Mouse (Mus musculus) CD4-positive helper T cell, adult 2 months (primary cell): ENCODE results near the gene Vps53.

ENCODE experiments used
- DNase-seq: peaks from one replicate; pipeline ENCODE4 v3.0.0-alpha.2; 2012; ENCODE audit warnings: low read depth, missing footprints, low spot score

Vps53 gene

DNA sequence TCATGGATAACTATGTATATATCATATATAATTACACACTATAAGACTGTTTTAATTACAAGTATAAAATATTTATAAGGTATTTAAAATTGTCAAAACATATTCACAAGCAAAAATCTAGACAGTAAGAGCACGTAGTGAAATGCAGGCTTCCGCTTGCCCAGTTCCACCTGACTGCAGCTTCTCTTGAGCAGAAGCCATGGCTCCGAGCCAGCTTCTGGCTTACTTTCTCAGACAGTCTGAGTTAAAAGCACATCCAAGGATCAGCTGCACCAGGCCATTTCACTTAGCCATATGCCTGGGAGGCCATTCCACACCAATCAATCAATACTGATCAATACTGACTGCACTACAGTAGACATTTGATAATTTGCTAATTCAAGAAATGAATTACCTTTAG lies 10.5 kb downstream of the Vps53 start:
- DNase-seq: no peak

DNA sequence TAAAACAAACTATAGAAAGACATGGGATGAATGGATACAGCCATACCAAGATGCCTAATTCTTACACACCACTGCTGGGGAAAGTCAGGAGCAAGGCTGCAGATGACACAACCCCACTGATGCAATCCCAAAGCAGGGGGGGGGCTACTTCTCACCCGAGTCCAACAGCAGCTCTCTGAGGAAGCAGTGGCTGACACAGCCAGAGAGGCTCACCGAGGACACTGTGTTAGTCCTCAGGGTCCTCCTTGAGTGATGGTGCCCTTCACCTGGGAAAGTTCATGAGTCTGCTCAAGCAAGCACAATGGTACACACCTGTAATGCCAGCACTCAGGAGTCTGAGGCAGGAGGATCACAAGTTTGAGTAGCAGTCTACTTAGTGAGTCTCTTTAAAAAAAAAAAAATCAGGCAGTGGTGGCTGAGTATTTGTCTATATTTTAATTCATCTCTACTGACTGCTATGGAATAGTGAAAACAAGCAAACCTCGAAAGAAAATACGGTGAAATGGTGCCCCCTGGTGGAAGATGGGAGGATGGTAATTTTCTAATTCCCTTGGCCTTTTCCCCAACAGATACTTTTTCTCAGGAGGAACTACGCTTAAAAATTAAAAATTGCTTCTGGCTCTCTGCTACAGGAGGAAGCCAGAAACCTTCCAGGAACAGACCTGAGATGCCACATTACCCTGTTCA lies 12.2 kb downstream of the Vps53 start:
- peak; percentile 67 for DNase-seq

DNA sequence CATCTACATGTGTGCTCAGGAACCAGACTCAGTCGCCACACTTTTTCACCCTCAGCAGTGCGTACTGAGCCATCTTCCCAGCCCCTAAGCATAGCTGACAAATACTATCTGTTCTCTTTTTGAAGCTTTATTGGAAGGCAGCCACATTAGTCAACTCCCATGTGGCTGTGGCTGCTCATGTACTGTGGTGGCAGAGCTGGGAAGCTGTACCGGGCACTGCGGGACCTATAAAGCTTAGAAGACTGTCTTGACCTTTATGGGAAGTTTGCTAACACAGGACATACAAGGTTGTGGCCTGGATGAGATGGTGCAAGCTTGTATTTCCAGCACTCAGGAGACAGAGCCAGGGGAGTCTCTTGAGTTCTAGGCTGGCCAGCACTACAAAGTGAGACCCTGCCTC lies 12.8 kb downstream of the Vps53 start:
- no peak for DNase-seq

DNA sequence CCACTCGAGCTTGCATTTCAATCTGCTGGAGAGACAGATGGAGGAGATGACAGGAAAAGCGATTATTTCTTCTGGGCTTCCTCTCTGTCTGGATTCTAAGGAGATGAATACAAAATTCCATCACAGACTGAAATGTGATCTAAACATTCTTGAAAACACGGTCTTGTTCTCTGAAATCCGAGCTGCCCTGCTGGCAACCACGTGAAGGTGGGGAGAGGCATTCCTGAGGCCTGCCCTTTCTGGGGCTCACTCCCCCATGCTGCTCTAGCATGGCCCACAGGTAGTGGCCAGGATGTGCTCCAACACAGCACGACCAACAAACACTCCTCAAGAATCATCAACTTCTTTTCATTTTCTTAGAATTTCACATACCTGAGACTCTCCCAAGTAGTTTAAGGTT lies 19.2 kb downstream of the Vps53 start:
- no peak for DNase-seq

DNA sequence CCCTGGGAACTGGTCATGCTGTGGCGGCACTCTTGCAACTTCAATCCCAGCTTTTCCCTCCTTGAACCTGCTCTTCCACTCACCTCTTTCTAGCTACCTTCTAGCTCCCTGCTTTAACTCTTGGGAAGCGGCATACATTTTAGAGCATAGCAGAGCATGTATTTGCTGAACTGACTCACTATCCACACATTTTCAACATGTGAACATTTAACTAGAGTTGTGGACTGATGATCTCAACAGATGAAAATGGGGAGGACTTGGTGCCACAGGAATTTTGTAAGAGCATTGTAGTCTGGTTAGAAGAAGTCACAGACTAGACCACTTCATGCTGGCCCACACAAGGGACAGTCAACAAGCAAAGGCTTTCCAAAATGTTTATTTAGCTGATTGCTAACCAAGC lies 21.1 kb downstream of the Vps53 start:
- DNase-seq: no peak

DNA sequence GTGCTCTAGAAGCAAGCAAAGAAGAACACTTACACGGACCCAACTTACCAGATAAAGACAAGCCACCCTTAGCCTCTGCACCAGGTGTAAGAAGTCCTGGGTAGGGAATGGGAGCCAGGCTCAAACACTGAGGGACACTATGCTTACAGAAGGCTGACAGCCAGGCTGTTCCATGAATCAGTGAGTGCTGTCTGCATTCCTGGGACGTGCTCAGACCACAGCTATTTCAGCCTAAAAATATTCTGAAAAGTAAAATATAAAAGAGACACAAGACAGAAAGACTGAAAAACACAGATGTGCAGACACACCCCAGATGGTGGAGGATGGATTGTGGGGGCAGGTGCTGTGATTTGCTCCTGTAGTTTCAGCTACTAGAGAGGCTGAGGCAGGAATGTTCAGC lies 24.6 kb downstream of the Vps53 start:
- DNase-seq: no peak

DNA sequence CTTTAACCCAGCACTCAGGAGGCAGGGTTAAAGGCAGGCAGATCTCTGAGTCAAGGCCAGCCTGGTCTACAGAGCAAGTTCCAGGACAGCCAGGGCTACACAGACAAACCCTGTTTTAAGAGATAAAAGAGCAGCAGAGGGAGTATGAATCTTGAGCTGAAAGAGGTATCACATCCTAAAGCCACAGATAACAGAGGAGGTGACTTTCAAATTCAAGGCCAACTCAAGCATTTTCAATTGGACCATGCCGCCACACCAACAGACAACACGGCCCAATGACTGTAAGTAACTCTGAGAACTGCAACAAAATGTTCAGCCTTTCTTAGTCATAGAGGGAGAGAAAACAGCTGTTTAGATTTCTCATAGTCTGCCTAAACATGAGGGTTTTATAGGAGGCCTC lies 25.2 kb downstream of the Vps53 start:
- no peak for DNase-seq

DNA sequence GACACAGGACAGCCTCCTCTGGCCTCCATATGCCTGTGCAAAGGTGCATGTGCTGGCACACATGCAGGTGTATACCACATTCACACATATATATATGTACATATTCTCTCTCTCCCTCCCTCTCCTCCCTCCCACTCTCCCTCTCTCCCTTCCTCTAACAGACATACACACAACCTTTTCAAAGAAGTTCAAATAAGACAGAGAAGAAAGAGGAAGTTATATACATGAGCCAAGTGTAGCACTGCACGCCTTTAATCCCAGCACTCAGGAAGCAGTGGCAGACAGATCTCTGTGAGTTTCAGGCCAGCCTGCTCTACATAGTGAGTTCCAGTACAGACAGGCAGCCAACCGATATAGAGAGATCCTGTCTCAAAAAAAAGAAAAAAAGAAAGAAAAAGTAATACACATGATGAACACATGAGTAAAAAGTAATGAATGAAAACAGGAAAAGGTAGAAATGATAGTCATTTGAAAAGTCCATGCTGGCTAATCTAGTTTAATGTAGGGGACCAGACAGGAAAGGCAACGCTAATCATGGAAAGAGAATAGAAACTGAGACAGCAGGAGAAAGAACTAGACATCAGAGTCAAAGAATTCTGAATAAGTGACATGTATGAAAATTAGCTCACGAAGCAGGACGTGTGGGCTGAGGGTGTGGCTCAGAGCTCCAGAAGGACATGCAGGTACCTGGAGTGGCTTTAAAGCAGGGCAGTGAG lies 26.1 kb downstream of the Vps53 start:
- DNase-seq: peak; percentile 17

DNA sequence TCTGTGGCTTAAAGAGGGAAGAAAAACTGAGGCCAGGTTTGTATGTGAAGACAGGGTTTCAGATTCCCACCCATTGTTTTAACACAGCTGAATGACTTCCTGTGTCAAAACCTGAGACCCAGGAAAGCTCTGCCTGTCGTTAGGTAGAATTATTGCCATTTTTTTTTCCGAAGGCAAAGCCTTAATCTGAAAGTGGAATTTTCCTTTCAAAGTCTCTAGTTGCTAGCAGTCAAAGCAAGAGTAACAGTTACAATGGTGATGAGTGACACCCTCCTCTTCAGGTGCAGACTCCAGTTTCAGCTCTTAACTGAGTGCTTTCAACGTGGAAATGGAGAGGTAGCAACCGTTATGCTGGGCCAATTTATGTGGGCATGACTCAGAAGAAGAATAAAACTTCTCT lies 28.5 kb downstream of the Vps53 start:
- no peak for DNase-seq

DNA sequence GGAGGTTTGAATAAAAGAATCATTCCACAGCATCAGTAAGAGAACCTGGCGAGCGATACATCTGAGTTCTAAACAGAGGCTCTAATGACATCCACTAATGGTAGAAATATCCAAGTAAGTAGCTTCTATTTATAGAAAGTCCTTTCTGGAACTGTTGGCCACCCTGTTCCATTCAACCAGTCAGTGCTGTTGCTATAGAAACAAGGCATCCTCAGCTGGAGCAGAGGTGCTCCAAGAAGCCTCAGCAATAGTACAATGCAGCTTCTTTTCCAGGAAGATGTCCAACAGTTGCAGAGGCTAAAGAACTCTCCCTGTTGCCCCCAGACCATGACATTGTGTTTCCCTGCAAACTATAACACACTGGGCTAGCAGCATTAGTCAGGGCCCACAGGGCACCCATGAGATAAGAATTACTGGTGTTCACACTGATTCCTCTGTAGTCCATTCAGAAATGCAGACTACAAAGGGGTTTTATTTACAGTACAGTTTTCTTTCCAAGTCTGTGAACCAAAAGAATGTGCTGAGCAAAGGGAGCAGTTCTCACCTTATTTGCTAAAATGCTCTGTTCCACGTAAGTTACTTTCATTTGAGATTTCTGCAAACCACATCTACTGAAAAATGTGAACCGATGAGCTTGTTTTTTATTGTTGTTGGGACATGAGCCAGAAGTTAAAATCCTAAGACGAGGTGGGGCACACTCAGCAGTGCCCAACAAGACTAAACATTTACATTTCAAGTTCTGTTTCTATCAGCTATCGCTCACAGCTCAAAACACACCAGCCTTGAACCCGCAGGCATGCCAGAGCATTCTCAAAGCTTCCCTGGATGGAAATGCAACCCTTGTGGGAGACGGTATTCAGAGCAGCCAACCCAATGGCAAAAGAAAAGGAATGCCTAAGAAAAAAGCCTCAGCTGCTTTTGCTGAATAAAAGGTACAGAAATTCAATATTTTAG lies 31.1 kb downstream of the Vps53 start:
- DNase-seq: no peak

DNA sequence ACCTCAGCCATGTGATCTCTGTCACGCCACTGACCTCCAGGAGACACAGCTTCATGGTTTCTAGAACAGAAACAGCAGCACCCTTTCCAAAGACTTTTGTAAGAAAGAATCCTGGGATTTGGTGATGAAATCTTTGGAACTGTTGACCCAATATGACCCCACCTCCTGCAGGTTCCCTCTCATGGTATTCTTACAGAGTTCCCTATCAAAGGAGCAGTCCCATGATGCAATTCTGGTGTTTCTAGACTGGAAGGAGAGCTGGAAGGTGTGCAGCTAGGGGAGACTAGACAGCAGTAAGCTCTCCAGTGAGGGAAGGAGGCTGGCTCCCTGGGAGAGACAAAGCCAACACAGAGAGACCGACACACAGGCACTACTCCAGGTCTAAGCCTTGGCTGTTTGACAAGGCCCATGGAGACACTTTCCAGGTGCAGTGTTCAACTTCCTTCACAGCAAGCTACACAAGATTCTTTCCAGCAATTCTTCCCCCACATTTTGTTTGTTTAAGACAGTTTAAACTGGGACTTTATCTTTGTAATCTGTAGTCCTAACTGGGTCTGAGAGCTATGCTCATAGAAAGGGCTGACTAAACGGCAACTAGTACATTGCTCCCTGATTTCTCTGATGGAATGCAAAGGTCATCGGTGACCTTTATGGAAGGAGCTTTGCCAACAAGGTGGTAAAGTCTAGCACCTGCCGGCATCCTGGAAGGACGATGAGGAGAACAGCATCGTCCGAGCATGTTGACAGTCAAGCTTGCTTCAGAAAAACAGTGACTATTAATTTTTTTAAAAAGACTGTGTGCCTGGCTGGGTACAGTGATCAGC lies 33.0 kb downstream of the Vps53 start:
- no peak for DNase-seq

DNA sequence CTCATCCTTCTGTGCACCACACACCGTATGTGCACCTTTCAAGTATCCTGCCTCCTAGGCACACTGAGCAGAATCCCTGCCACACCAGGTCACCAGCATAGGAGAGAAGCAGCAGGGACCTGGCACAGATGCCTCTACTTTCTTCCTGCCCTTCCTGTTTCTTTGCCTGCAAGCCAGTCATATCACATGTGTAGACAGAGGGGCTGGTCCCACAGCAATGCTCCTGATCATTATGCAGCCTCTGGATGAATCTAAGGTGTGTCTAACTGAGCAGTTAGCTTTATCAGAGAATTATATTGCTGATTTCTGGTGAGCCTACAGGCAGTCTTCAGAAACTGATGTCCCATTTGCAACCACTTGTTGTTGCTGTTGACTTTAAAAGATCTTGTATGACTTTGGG lies 34.3 kb downstream of the Vps53 start:
- DNase-seq: no peak

DNA sequence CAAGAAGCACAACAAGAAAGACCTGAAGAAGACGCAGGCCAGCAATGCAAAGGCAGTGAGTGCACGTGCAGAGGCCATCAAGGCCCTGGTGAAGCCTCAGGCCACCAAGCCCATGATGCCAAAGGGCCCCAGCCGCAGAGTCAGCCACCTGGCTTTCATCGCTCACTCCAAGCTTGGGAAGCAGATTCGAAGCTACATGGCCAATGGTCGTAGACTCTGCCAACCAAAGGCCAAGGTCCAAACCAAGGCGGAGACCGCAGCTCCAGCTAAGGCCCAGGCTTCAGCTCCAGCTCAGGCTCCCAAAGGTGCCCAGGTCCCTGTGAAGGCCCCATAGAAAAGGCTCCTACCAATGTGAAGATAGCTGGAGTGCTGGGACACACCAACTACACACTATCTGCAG lies 35.1 kb downstream of the Vps53 start:
- no peak for DNase-seq

DNA sequence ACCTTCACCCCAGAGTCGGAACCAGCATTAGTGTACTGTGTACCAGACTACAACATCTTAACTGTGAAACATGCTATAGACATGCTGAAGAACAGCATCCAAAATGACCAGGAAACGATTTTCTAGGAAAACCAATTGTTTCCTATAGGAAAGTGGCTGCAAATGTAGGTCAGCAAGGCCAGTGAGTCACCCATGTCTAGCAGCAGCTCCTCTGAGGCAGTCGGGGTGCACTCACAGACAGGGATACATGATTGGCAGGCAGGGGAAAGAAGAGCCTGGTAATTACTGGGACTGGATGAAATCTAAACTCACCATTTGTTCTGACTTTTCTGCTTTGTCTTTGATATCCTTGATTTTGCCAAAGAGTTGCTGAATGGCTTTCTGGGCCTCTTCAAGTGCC lies 41.5 kb downstream of the Vps53 start:
- DNase-seq: no peak

DNA sequence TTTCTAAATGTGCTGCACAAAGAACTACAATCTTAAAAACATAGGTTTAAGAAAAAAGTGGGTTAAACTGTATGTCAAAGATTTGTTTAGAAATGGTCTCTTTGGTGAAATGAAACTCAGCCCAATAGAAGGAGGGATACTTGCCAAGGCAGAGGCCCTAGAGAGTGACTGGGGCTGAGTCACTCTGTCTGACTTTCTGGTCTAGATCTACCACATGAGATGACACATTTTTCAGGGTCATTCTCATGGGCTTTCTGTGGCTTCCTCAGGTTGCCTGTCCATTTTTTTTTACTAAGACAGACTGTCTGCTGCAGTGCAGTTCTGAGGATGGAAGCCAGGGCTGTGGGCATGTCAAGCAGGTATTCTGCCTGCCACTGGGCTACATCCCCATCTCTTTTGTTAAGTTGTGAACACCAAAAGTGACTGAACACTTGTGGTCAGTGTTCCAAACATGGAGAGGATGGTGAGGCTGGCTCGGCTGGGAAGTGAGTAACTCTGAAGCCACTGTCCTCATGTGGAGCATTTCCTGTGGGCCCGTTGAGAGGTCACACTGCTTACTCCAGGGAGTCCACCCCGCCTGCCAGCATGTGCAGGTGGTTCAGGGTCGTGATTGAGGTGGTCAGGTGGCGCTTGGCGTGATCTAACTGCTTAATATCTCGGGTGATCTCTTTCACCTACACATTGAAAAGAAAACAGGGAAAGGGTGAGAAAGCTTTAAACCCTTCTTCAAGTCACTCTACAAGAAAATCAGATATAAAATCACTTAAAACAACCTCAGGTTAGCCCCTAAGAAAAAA lies 43.6 kb downstream of the Vps53 start:
- no peak for DNase-seq

DNA sequence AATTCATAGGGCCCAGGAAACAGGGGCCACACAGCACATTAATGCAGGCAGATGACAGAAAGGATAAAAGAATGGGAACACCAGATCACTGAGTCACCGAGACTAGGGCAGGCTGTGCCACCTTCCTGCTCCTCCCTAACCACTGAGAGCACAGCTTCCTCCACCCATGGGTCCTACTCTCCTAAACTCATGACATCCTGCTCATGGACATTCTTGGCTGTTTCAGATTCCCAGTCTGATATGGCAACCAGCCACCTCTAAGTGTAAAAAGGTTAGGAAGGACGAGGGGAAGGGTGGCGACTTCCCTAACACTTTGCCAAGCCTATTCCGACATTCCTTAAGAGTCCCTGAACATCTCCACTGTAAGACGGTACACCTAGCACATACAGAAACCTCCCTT lies 48.6 kb downstream of the Vps53 start:
- no peak for DNase-seq

DNA sequence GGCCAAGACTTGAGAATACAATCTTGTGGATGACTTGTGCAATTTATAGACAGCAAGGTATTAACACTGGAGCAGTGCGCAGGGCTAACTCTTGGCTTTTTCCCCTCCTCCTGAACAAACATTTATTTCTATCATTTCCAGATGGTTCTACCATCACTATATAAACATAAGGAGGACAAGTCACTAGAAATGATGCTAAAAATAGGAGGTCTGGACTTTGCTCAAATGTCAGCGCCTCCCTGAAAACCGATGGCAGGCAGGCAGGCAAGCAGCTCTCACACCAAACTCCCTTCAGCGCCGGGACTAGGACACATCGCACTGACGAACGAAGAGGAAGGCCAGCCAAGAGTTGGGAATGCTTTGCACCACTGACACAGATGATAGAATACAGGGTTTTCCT lies 54.1 kb downstream of the Vps53 start:
- no peak for DNase-seq

DNA sequence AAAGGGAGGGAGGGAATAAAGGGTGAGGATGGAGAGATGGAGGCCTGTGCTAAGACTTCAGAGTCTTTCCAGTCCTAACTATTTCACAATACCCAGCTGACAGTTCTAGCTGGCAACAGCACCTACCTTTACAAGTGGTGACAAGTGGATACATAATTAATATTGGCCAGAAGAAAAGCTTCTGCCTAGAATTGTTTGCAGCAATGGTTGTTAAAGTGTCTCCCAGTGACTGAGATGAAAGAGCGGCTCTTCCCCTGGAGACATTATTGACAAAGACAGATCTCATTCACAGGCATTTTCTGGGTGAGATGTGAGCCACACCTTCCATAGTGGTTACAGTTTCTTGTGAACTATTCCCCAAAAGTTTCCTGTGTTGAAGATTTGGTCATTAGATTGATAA lies 55.9 kb downstream of the Vps53 start:
- DNase-seq: no peak

DNA sequence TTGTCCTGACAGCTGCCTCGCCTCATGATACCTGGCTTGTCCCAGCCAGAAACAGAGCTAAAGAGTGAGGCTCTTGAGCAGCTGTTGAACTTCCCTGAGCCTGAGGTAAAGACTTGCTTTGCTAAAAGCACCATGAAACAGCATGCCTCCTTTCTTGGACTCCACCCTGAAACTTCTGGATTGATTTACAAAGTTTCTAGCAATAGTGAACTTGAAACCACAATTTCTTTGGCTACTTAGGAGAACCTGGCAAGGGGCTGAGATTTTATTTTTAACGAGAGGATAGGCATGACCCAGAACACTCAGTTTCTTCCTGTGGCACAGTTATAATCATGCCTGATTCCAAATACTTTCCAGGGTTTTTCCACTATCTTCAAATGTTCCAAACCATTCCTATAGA lies 56.9 kb downstream of the Vps53 start:
- DNase-seq: no peak

DNA sequence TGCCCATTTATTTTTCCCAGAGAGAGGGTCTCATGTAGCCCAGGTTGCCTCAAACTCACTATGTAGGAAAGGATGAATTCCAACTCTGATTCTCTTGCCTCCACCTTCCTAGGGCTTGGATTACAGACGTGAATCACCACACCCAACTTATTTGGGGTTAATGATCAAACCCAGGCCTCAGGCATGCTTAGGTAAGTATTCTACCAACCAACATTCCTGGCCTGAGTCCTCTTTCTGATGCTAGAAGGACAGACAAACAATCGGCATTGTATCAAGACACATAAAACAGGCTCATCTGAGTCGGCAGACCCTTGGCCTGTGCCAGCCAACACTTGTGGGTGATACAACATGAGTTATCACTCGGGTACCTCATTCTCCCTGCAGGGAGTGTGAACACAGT lies 58.4 kb downstream of the Vps53 start:
- DNase-seq: no peak

DNA sequence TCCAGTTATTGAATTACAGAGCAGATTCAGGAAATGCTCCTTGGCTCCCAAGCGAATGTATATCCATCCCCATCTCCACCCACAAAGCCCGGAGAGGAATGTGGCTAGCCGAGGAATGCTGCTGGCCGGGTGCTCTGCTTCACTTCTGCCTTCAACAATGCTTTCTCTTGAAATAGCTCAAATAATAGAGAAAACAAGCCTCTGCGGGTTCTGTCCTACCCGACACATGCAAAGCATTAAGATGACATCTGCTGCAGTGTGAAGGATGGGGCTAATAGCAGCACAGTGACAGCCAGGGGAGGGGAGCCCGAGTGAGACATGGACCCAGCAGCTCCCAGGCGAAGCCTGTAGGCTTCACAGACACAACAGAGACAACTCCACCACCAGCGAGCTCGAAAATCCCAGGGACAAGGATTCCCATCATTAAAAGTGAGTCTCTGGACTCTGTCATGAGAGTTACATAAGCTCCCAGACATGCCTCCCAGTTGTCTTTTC lies 59.0 kb downstream of the Vps53 start:
- DNase-seq: no peak
